Mouse (Mus musculus) cortical plate, adult 2 months (tissue): ENCODE data around the gene 3110082I17Rik.

ENCODE experiments used
- CTCF ChIP-seq: fragments of 200-500 bp; IDR thresholded peaks from 2 replicates; pipeline ENCODE4 v1.5.1; 2011; ENCODE audit warnings: mild to moderate bottlenecking, control low read depth, low read length; ENCODE audit not compliant: insufficient read depth; ENCODE audit errors: extremely low read depth
- POLR2A ChIP-seq: fragments of 200-500 bp; IDR thresholded peaks from 2 replicates; pipeline ENCODE4 v1.6.1; 2011; ENCODE audit warnings: mild to moderate bottlenecking, low read length, control low read depth; ENCODE audit not compliant: insufficient read depth; ENCODE audit errors: extremely low read depth

- TF ChIP-seq CTCF (no peak), POLR2A (no peak)
Measured at GRCm38 (mm10) chr5:139330766-139331165, 129.6 kb downstream of the 3110082I17Rik start.
